Mouse (Mus musculus) liver, postnatal 0 days (tissue): ENCODE results near the gene Harbi1. TPM values are rescaled to one million over a fixed set of nuclear protein-coding genes. Genes with fewer than 3 reads are reported as not detected.

Experiments used
- ATAC-seq: fragments of 200-750 bp; cut with Nextera tagmentation; 2 replicates; pipeline ENCODE4 v1.8.0; 2017; ENCODE audit warnings: mild to moderate bottlenecking, moderate library complexity
- DNase-seq: peaks from one replicate; pipeline ENCODE4 v3.0.0-alpha.2; 2016
- H3K27ac ChIP-seq: fragments of 300-500 bp; sonication (generic); 2 replicates; pipeline ENCODE4 v1.5.1; 2014; ENCODE audit warnings: antibody characterized with exemption, moderate library complexity, mild to moderate bottlenecking, low read depth
- H3K27me3 ChIP-seq: fragments of 300-500 bp; sonication (generic); 2 replicates; pipeline ENCODE4 v1.6.1; 2014; ENCODE audit warnings: low read length, control low read depth, mixed read lengths; ENCODE audit not compliant: insufficient read depth
- H3K36me3 ChIP-seq: fragments of 300-500 bp; sonication (generic); replicated peaks from 2 replicates; pipeline ENCODE4 v1.6.1; 2014; ENCODE audit warnings: mild to moderate bottlenecking, control low read depth, low read length, moderate library complexity, mixed read lengths; ENCODE audit not compliant: insufficient read depth
- H3K4me1 ChIP-seq: fragments of 300-500 bp; sonication (generic); 2 replicates; pipeline ENCODE4 v1.6.1; 2014; ENCODE audit warnings: antibody characterized with exemption, mild to moderate bottlenecking, control low read depth; ENCODE audit not compliant: insufficient read depth
- H3K4me2 ChIP-seq: fragments of 300-500 bp; sonication (generic); 2 replicates; pipeline ENCODE4 v1.6.1; 2014; ENCODE audit warnings: low read depth, mild to moderate bottlenecking, low read length, moderate library complexity, mixed read lengths
- H3K4me3 ChIP-seq: fragments of 300-500 bp; sonication (generic); 2 replicates; pipeline ENCODE4 v1.5.1; 2014; ENCODE audit warnings: low read depth, low read length
- H3K9ac ChIP-seq: fragments of 300-500 bp; sonication (generic); replicated peaks from 2 replicates; pipeline ENCODE4 v1.6.1; 2014; ENCODE audit warnings: mild to moderate bottlenecking, moderate library complexity
- H3K9me3 ChIP-seq: fragments of 300-500 bp; sonication (generic); 2 replicates; pipeline ENCODE4 v1.6.1; 2016; ENCODE audit warnings: mild to moderate bottlenecking, control low read depth, low read length, mixed read lengths
- CTCF ChIP-seq: sonication (generic); IDR thresholded peaks from 2 replicates; pipeline ENCODE4 v1.5.1; 2016; ENCODE audit warnings: antibody characterized with exemption, low read depth
- EP300 ChIP-seq: IDR thresholded peaks from 2 replicates; pipeline ENCODE4 v1.6.1; 2016; ENCODE audit warnings: antibody characterized with exemption, low read depth, mild to moderate bottlenecking
- WGBS: fragments of 180-500 bp; shearing (Covaris S2); extraction: QIAGEN DNeasy Blood & Tissue Kit; methylation state at CpG from one replicate; pipeline ENCODE4 v1.1.7; 2014; ENCODE audit not compliant: insufficient replicate concordance; 5-methylcytosine and 5-hydroxymethylcytosine counted together
- polyA plus RNA-seq: library from polyadenylated mRNA; unstranded; fragments of >200 nt; fragmentation: Nextera tagmentation; extraction: Ambion mirVana; gene quantifications from 2 replicates; pipeline ENCODE4 v1.2.1, GENCODE M21; 2015

Harbi1 gene
- polyA plus RNA-seq, 1 experiment from 2014 or later: 7.7 TPM

GRCm38 (mm10) chr2:91689452-91689851, 21.2 kb upstream of the Harbi1 start:
- TF ChIP-seq EP300: no peak
- no peak for TF ChIP-seq CTCF
- no peak for ATAC-seq
- no peaks in the 10 kb centered on the region for H3K4me1 ChIP-seq
- DNase-seq: no peak
- no peaks in the 10 kb centered on the region for H3K27me3 ChIP-seq
- H3K27ac ChIP-seq: no peak overlapping the region
- 89% methylated on average over 7 of the region's 7 CpGs for WGBS
- H3K4me3 ChIP-seq: no peak overlapping the region
- peaks cover 57% of the 10 kb centered on the region for H3K36me3 ChIP-seq
- no peaks in the 10 kb centered on the region for H3K9me3 ChIP-seq
- no peak overlapping the region for H3K9ac ChIP-seq
- H3K4me2 ChIP-seq: no peak overlapping the region

- H3K9ac ChIP-seq: no peak overlapping the region
- peaks cover 6% of the 10 kb centered on the region; the same call in 1 of the 2 replicates for H3K4me1 ChIP-seq
- no peak overlapping the region for H3K4me3 ChIP-seq
- no peaks in the 10 kb centered on the region for H3K27me3 ChIP-seq
- no peak for TF ChIP-seq EP300
- TF ChIP-seq CTCF: no peak
- H3K36me3 ChIP-seq: peaks cover 25% of the 10 kb centered on the region
- H3K4me2 ChIP-seq: no peak overlapping the region
- no peaks in the 10 kb centered on the region for H3K9me3 ChIP-seq
- ATAC-seq: no peak
- WGBS: 88% methylated on average over 10 of the region's 10 CpGs
- H3K27ac ChIP-seq: no peak overlapping the region
- DNase-seq: no peak
Observed at GRCm38 (mm10) chr2:91695436-91696224, 15.0 kb upstream of the Harbi1 start.

- Histone ChIP-seq H3K9me3 (no peaks in the 10 kb centered on the region), H3K9ac (no peak overlapping the region), H3K27me3 (no peaks in the 10 kb centered on the region), H3K36me3 (peaks cover 23% of the 10 kb centered on the region), H3K27ac (no peak overlapping the region), H3K4me1 (peaks cover 6% of the 10 kb centered on the region; the same call in 1 of the 2 replicates), H3K4me3 (no peak overlapping the region), H3K4me2 (no peak overlapping the region)
- 50% methylated on average over 1 of the region's 1 CpGs for WGBS
- no peak for DNase-seq
- ATAC-seq: peak; percentile 80
- TF ChIP-seq EP300: no peak
- TF ChIP-seq CTCF: no peak
Observed at GRCm38 (mm10) chr2:91696225-91696590, 14.4 kb upstream of the Harbi1 start.

GRCm38 (mm10) chr2:91699225-91699624, 11.4 kb upstream of the Harbi1 start:
- Histone ChIP-seq H3K27ac (no peak overlapping the region), H3K27me3 (no peaks in the 10 kb centered on the region), H3K4me3 (no peak overlapping the region), H3K9me3 (no peaks in the 10 kb centered on the region), H3K9ac (no peak overlapping the region), H3K4me2 (no peak overlapping the region), H3K4me1 (peaks cover 6% of the 10 kb centered on the region; the same call in 1 of the 2 replicates), H3K36me3 (peaks cover 5% of the 10 kb centered on the region; the same call in 1 of the 2 replicates)
- WGBS: 78% methylated on average over 1 of the region's 1 CpGs
- TF ChIP-seq EP300 (no peak), CTCF (no peak)
- no peak for ATAC-seq
- DNase-seq: no peak

GRCm38 (mm10) chr2:91701366-91701765, 9.3 kb upstream of the Harbi1 start:
- no peak for DNase-seq
- Histone ChIP-seq H3K9ac (no peak overlapping the region), H3K4me3 (no peak overlapping the region), H3K4me1 (peaks cover 3% of the 10 kb centered on the region; the same call in 1 of the 2 replicates), H3K27ac (no peak overlapping the region), H3K36me3 (no peaks in the 10 kb centered on the region), H3K4me2 (no peak overlapping the region), H3K27me3 (no peaks in the 10 kb centered on the region), H3K9me3 (no peaks in the 10 kb centered on the region)
- TF ChIP-seq EP300 (no peak), CTCF (no peak)
- WGBS: 90% methylated on average over 2 of the region's 2 CpGs
- no peak for ATAC-seq

- DNase-seq: no peak
- Histone ChIP-seq H3K27ac (no peak overlapping the region), H3K36me3 (no peaks in the 10 kb centered on the region), H3K27me3 (no peaks in the 10 kb centered on the region), H3K4me1 (peaks cover 7% of the 10 kb centered on the region), H3K9ac (no peak overlapping the region), H3K9me3 (no peaks in the 10 kb centered on the region), H3K4me2 (no peak overlapping the region), H3K4me3 (no peak overlapping the region)
- ATAC-seq: no peak
- TF ChIP-seq CTCF (no peak), EP300 (no peak)
- WGBS: 78% methylated on average over 6 of the region's 6 CpGs
Observed at GRCm38 (mm10) chr2:91705736-91706135, 4.9 kb upstream of the Harbi1 start.
